Mouse (Mus musculus): Measurements from ENCODE around the gene Eif3a.

Eif3a gene

GRCm38 (mm10) chr19:60784712-60785111, 5.7 kb downstream of the Eif3a start:
- in situ Hi-C loops (cut with MboI; ENCODE audit: low pct_unique_long_range_greater_than_20kb in 1 of 2, low sequenced_read_pairs in 2 of 2, unreplicated experiment in 1 of 2): no loop called here

GRCm38 (mm10) chr19:60782034-60782433, 8.4 kb downstream of the Eif3a start:
- in situ Hi-C loops (cut with MboI; ENCODE audit: low pct_unique_long_range_greater_than_20kb in 1 of 2, low sequenced_read_pairs in 2 of 2, unreplicated experiment in 1 of 2): no loop called here

DNA sequence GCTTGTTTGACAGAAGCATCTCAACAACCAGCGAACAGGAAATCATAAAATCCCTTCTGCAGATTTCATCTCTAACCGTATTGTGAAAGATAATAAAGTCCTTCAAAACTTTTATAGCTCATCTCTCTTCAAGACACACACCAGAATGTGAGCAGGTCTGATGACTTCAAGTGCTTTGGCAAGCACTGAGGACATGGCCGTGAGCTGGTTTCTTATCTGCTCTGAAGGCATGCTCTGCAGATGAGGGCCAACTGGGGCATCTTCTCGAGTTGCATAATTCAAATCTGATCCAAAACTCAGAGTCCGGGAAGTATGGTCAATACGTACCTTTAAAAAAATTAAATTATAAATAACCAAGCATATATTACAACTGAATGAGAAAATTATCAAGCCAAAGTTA, 17.1 kb downstream of the Eif3a start:
- in situ Hi-C loops (cut with MboI; ENCODE audit: low pct_unique_long_range_greater_than_20kb in 1 of 2, low sequenced_read_pairs in 2 of 2, unreplicated experiment in 1 of 2): no loop called here

DNA sequence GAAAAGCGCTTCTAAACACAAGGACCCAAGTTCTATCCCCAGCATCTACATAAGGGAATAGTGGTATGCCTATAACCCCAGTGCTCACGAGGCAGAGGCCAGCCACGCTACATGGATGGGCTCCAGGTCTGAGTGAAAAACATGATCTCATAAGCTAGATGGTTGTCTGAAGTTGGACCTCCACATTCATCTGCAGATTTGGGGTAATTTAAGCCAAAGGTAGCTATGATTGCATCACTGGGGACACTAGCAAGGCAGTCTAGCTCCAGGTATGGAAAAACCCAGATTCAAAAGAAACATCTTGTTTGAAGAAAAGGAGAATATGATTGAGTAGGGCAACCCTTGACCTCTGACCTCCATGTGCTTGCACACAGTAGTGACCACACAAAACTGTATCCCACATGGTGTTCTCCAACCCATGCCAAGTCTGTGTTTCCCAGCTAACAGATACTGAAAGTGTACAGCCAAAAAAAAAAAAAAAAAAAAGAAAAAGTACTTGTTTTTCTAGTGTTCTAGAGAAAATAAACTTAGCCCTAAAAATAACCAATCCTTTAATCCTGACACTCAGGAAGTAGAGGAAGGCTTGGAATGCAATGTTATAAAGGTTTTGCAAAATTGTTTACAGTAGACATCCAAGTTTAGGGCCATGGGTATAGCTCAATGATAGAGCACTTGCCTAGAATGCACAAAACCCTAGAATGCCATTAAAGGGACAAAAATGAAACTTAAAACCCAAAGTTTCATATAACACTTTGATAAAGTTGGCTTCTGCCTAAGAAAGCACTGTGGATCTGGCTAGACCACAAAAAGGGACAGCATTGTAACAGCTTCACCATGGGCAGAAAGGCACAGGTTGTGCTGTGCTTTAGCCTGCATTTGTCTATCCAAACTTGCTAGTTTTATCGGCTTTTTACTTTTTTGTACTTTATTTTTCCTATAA, 31.3 kb downstream of the Eif3a start:
- in situ Hi-C loops (cut with MboI; ENCODE audit: low pct_unique_long_range_greater_than_20kb in 1 of 2, low sequenced_read_pairs in 2 of 2, unreplicated experiment in 1 of 2): no loop called here

DNA sequence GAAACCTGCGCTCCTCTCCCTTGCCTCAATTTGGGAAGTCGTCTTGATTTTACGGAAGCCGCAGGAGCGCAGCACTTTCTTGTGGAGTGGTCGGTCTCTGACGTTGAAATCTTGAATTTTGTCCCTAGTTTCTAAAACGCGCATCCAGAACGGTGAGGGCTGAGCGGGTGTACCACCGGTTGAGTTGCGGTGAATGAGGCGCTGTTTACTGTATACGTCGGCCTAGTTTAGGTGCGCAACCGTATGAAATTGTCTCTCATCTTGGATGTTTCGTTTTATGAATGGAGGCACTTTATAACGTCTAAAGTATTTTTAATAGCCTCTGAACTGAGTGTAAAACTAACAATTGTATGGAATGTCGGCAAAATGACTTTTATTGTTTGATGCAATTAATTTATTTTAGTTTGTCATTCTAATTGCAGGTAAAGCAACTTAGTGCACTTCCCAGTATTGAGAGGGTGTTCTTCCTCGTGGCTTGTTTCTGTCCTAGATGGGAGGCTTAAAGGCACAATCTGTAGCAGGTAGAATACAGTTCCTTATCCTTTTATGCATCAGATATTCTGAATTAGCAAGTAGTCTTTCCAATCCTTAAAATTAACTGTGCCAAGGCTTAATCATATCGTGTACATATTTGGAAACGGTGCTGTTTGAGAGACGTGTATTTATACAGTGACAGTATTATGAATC, 33.2 kb downstream of the Eif3a start:
- in situ Hi-C loops (cut with MboI; ENCODE audit: low pct_unique_long_range_greater_than_20kb in 1 of 2, low sequenced_read_pairs in 2 of 2, unreplicated experiment in 1 of 2): no loop called here

DNA sequence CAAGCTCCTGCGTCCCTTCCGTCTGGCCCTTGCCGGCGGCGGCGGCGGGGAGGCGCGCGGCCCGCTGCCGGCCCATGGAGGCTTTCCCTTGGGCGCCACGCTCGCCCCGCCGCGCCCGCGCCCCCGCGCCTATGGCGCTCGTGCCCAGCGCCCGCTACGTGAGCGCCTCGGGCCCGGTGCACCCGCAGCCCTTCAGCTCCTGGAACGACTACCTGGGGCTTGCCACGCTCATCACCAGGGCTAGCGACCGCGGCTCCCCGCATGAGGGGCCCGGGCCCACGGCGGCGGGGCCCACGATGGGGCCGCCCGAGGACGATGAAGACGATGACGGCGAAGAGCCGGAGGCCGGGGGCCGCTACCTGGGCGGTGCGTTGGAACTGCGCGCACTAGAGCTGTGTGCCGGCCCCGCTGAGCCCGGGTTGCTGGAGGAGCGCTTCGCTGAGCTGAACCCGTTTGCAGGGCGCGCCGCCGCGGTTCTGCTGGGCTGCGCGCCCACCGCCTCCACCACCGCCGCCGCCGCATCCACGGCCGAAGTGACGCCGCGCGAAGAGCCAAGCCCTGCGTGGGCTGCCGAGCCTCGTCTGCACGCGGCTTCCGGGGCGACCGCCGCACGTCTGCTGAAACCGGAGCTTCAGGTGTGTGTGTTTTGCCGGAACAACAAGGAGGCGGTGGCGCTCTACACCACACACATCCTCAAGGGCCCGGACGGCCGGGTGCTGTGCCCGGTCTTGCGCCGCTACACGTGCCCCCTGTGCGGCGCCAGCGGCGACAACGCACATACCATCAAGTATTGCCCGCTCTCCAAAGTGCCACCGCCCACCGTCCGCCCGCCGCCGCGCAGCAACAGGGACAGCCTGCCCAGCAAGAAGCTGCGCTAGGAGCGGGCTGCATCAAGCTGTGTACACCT, 34.0 kb downstream of the Eif3a start:
- in situ Hi-C loops (cut with MboI; ENCODE audit: low pct_unique_long_range_greater_than_20kb in 1 of 2, low sequenced_read_pairs in 2 of 2, unreplicated experiment in 1 of 2): no loop called here

GRCm38 (mm10) chr19:60755438-60756191, 34.8 kb downstream of the Eif3a start, which contains the start of gene Nanos1:
Nanos1 (plus strand) TSS chr19:60755987.
- in situ Hi-C loops (cut with MboI; ENCODE audit: low pct_unique_long_range_greater_than_20kb in 1 of 2, low sequenced_read_pairs in 2 of 2, unreplicated experiment in 1 of 2): no loop called here

DNA sequence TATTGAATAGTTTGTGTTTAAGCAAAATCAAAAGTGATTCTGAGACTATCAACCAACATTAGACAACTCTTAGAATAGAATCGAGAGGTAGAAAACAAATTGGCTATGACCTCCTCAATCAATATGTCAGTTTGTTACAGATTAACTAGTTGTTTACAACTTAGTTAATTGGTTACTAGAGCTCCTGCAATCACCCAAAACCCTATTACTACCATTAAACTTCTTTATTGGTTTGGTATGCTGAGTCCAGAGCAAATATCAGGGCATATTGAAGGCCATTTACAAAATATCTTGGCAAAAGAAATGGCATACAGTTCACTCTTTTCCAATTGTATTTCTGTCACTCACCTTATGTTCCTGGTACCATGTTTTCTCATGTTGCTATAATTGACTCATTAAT, 42.7 kb downstream of the Eif3a start:
- in situ Hi-C loops (cut with MboI; ENCODE audit: low pct_unique_long_range_greater_than_20kb in 1 of 2, low sequenced_read_pairs in 2 of 2, unreplicated experiment in 1 of 2): no loop called here

DNA sequence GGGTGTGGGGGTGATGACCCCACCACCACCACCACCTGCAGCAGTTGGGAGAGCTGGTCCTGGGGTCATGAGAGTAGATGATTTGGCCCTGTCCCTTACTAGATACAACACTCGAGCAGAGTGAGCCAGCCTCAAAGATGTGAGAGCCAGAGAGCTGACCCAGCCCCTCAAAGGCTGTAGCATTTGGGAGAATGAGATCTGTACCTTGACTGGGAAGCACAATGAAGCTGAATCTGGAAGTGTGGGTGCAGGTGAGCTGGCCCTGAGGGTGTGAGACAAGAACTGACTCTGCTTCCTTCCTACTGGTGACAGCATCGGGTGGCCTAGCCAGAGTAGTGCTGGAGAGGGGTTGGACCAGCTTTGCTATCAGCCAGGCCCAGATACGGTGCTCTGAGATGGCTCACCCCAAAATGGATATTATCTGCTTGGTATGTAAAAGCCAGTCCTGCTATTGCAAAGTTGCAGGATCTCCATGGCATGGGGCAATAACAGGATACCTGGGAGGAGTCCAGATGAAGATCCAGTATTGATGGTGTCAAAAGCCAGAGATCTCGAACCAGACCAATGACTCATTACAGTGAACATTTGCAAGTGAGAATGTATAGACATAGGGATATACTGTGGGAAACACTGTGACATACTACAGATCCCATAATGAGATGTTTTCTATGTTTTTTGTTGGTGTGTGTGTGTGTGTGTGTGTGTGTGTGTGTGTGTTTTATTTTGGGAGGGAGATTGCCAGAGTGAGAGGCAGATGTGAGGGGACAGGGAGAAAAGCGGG, 46.5 kb downstream of the Eif3a start:
- in situ Hi-C loops (cut with MboI; ENCODE audit: low pct_unique_long_range_greater_than_20kb in 1 of 2, low sequenced_read_pairs in 2 of 2, unreplicated experiment in 1 of 2): no loop called here

DNA sequence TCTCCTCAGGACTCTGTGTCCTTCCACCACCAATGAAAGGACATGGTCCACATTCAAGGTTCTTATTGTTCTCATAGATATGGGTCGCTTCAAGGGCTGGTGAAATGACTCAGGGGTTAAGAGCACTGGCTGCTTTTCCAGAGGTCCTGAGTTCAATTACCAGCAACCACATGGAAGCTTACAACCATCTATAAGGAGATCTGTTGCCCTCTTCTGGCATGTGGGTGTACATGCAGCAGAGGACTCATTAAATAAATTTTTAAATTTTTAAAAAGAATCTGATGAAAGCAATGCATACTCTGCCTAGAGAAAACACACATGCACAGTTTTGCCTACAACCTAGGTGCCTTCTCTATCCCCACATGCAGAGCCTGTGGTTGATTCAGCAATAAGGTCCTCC, 49.9 kb downstream of the Eif3a start:
- in situ Hi-C loops (cut with MboI; ENCODE audit: low pct_unique_long_range_greater_than_20kb in 1 of 2, low sequenced_read_pairs in 2 of 2, unreplicated experiment in 1 of 2): no loop called here

DNA sequence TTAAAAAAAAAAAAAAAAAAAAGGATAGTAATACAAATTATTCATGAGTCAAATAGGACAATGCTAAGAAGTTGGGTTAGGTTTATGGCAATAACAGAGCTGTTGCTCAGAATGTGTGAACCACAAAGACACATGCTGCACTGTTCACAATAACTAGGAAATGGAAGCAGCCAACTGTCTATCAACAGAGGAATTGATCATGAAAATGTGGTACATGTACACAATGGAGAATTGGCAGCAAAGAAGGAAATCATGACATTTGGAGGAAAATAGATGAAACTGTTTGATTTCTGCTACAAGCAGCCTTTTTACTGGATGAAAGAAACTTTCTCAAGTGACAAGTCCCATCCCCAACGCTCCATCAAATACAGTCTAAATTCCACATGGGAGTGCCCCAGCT, 58.5 kb downstream of the Eif3a start:
- in situ Hi-C loops (cut with MboI; ENCODE audit: low pct_unique_long_range_greater_than_20kb in 1 of 2, low sequenced_read_pairs in 2 of 2, unreplicated experiment in 1 of 2): no loop called here

DNA sequence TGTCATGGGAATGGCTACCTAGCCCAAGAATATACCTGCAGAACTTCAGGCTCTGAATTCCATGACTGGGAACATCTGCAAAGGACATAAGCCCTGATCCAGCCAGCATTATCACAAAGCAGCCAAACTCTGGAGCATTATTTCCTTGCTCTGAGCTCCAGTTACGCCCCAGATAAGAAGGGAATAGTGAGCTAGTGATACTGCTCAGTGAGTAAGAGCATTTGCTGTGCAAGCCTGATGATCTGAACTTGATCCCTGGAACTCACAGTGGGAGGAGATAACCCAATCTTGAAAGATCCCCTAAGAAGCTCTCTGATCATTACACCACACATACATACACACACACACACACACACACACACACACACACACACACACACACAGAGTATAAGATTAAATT, 59.2 kb downstream of the Eif3a start:
- in situ Hi-C loops (cut with MboI; ENCODE audit: low pct_unique_long_range_greater_than_20kb in 1 of 2, low sequenced_read_pairs in 2 of 2, unreplicated experiment in 1 of 2): no loop called here

DNA sequence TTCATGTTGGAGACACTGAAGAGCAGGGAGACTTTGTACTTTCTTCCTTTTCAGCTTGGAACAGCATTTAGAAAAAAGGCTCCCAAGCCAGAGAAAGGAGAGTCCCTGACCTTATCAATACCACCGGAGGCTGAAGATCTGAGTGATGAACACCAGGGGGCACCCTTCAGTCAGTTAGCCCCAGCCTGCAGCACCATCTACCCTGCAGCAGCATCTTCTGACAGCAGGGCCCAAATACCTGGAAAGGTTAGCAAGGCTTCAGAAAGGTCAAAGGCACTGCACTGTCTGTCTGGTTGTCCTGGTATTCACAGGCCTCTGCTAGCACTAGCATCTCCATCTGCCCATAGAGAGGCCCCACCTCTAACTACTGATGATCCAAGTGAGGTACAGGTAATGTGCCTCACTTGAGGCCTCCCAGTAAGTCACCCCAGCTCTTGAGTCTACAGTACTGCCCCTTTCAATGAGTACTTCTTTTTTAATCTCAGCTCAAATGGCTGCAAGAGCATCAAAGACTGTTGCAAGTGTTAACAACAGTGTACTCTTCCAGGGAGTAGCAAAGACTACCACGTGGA, 60.1 kb downstream of the Eif3a start:
- in situ Hi-C loops (cut with MboI; ENCODE audit: low pct_unique_long_range_greater_than_20kb in 1 of 2, low sequenced_read_pairs in 2 of 2, unreplicated experiment in 1 of 2): no loop called here

DNA sequence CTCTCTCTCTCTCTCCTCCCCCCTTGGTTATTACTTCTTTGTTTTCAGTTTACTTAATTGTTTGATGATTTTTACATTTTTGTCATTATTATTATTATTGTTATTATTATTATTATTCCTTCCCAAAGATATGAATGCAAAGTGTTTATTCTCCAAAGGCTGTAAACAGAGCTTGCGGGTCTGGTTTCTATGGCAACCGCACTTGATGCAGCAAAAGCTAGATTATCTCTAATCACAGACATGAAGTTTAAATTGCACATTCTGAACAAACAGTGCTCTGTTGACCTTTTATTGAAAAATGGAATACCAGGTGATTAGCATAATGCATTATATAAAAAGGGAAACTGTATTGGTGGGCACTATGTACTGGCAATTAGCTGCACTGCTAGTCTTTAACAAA, 74.1 kb downstream of the Eif3a start:
- in situ Hi-C loops (cut with MboI; ENCODE audit: low pct_unique_long_range_greater_than_20kb in 1 of 2, low sequenced_read_pairs in 2 of 2, unreplicated experiment in 1 of 2): no loop called here

- in situ Hi-C loops (cut with MboI; ENCODE audit: low pct_unique_long_range_greater_than_20kb in 1 of 2, low sequenced_read_pairs in 2 of 2, unreplicated experiment in 1 of 2): no loop called here
These were observed 77.9 kb downstream of the Eif3a start for GRCm38 (mm10) chr19:60712577-60712976.
